Mouse (Mus musculus): ENCODE results near the gene 5031410I06Rik. TPM values are rescaled to one million over a fixed set of nuclear protein-coding genes. Genes with fewer than 3 reads are reported as not detected.
"Not testable (repeated sequence)": the region's sequence is repeated elsewhere in the genome, so short reads cannot be mapped to it uniquely, and the experiment has no call there.

The 5031410I06Rik gene
- not detected for polyA plus RNA-seq (2017; shearing (Covaris generic))

- ATAC-seq: not testable (repeated sequence)
Observed at GRCm38 (mm10) chr5:26105262-26105661, at the start of gene 5031410I06Rik. TSS of gene 5031410I06Rik (minus strand) at chr5:26105362.

GRCm38 (mm10) chr5:26142891-26143290 is 37.7 kb upstream of the 5031410I06Rik start:
- ATAC-seq: no peak

GRCm38 (mm10) chr5:26121321-26121720 is 16.2 kb upstream of the 5031410I06Rik start, which contains the start of gene Gm10220:
TSS of gene Gm10220 (minus strand) at chr5:26121421.
- not testable (repeated sequence) for ATAC-seq

- not testable (repeated sequence) for ATAC-seq
Observed at GRCm38 (mm10) chr5:26089191-26089590, 16.0 kb downstream of the 5031410I06Rik start, which contains the start of gene Gm10471. TSS of gene Gm10471 (minus strand) at chr5:26089291.

GRCm38 (mm10) chr5:26079023-26079422 is 26.1 kb downstream of the 5031410I06Rik start:
- ATAC-seq: not testable (repeated sequence)

- ATAC-seq: no peak
Observed at GRCm38 (mm10) chr5:26070716-26071115, 34.4 kb downstream of the 5031410I06Rik start.

GRCm38 (mm10) chr5:26058481-26058880 is 46.7 kb downstream of the 5031410I06Rik start, which contains the start of gene Gm7347:
TSS of gene Gm7347 (minus strand) at chr5:26058581.
- not testable (repeated sequence) for ATAC-seq

Other genes with a start within 250 kb of the 5031410I06Rik start
- not detected for gene Gm21663, start 163.0 kb downstream of the 5031410I06Rik start, polyA plus RNA-seq (2017; shearing (Covaris generic))
- not detected for gene Gm21671, start 150.9 kb downstream of the 5031410I06Rik start, polyA plus RNA-seq (2017; shearing (Covaris generic))
- gene Gm21680, start 132.7 kb downstream of the 5031410I06Rik start, polyA plus RNA-seq (2017; shearing (Covaris generic)): not detected
- not detected for gene Gm21698, start 116.7 kb downstream of the 5031410I06Rik start, polyA plus RNA-seq (2017; shearing (Covaris generic))
- gene Gm1979, start 100.6 kb downstream of the 5031410I06Rik start, polyA plus RNA-seq (2017; shearing (Covaris generic)): not detected
- gene Gm5862, start 82.4 kb downstream of the 5031410I06Rik start, polyA plus RNA-seq (2017; shearing (Covaris generic)): not detected
- not detected for gene Speer4a, start 65.8 kb downstream of the 5031410I06Rik start, polyA plus RNA-seq (2017; shearing (Covaris generic))
- gene Gm7347, start 46.8 kb downstream of the 5031410I06Rik start, polyA plus RNA-seq (2017; shearing (Covaris generic)): not detected
- gene Gm10471, start 16.1 kb downstream of the 5031410I06Rik start, polyA plus RNA-seq (2017; shearing (Covaris generic)): not detected
- not detected for gene Gm10220, start 16.1 kb upstream of the 5031410I06Rik start, polyA plus RNA-seq (2017; shearing (Covaris generic))
- not detected for gene Gm7361, start 152.3 kb upstream of the 5031410I06Rik start, polyA plus RNA-seq (2017; shearing (Covaris generic))